Mouse (Mus musculus) forebrain, embryonic 15.5 days (tissue): ENCODE measurements at regions not wholly inside any gene's neighbourhood (a gene's known extent, or its start where the extent isn't known, plus 50 kb on each side); places are given as distances from the start of the nearest gene placed in this dataset.

Source experiments
- ATAC-seq: fragments of 200-750 bp; cut with Nextera tagmentation; replicated peaks from 2 replicates; pipeline ENCODE4 v1.8.0; 2017; ENCODE audit warnings: mild to moderate bottlenecking, moderate TSS enrichment, moderate library complexity
- H3K27ac ChIP-seq: fragments of 300-500 bp; sonication (generic); replicated peaks from 2 replicates; pipeline ENCODE4 v1.5.1; 2015; ENCODE audit warnings: mild to moderate bottlenecking, inconsistent platforms
- H3K27me3 ChIP-seq: fragments of 300-500 bp; sonication (generic); 2 replicates; pipeline ENCODE4 v1.6.1; 2015; ENCODE audit warnings: inconsistent platforms
- H3K36me3 ChIP-seq: fragments of 300-500 bp; sonication (generic); 2 replicates; pipeline ENCODE4 v1.6.1; 2015; ENCODE audit warnings: mild to moderate bottlenecking, inconsistent platforms
- H3K4me1 ChIP-seq: fragments of 300-500 bp; sonication (generic); 2 replicates; pipeline ENCODE4 v1.6.1; 2015; ENCODE audit warnings: inconsistent platforms
- H3K4me2 ChIP-seq: fragments of 300-500 bp; sonication (generic); replicated peaks from 2 replicates; pipeline ENCODE4 v1.6.1; 2015; ENCODE audit warnings: mild to moderate bottlenecking, inconsistent platforms
- H3K4me3 ChIP-seq: fragments of 300-500 bp; sonication (generic); 2 replicates; pipeline ENCODE4 v1.5.1; 2015; ENCODE audit warnings: mild to moderate bottlenecking, inconsistent platforms
- H3K9ac ChIP-seq: fragments of 300-500 bp; sonication (generic); replicated peaks from 2 replicates; pipeline ENCODE4 v1.6.1; 2015; ENCODE audit warnings: mild to moderate bottlenecking, inconsistent platforms
- H3K9me3 ChIP-seq: fragments of 300-500 bp; sonication (generic); 2 replicates; pipeline ENCODE4 v1.6.1; 2016; ENCODE audit warnings: inconsistent platforms
- WGBS: fragments of 180-500 bp; shearing (Covaris S2); methylation state at CpG from one replicate; pipeline ENCODE4 v1.1.7; 2015; ENCODE audit warnings: mixed read lengths; 5-methylcytosine and 5-hydroxymethylcytosine counted together

GRCm38 (mm10) chr12:15986351-15986750 lies 169.6 kb upstream of the Trib2 start:
- Histone ChIP-seq H3K4me3 (no peak overlapping the region), H3K9me3 (no peaks in the 10 kb centered on the region), H3K9ac (no peak overlapping the region), H3K36me3 (no peaks in the 10 kb centered on the region), H3K4me2 (no peak overlapping the region), H3K27ac (no peak overlapping the region), H3K4me1 (no peaks in the 10 kb centered on the region), H3K27me3 (no peaks in the 10 kb centered on the region)
- no peak for ATAC-seq

GRCm38 (mm10) chr12:15985649-15986048 lies 168.9 kb upstream of the Trib2 start:
- H3K9ac ChIP-seq = no peak overlapping the region
- 89% methylated on average over 2 of the region's 2 CpGs for WGBS
- no peaks in the 10 kb centered on the region for H3K4me1 ChIP-seq
- no peak overlapping the region for H3K27ac ChIP-seq
- H3K27me3 ChIP-seq = no peaks in the 10 kb centered on the region
- no peaks in the 10 kb centered on the region for H3K9me3 ChIP-seq
- no peak overlapping the region for H3K4me2 ChIP-seq
- H3K4me3 ChIP-seq = no peak overlapping the region
- ATAC-seq = no peak
- no peaks in the 10 kb centered on the region for H3K36me3 ChIP-seq

DNA sequence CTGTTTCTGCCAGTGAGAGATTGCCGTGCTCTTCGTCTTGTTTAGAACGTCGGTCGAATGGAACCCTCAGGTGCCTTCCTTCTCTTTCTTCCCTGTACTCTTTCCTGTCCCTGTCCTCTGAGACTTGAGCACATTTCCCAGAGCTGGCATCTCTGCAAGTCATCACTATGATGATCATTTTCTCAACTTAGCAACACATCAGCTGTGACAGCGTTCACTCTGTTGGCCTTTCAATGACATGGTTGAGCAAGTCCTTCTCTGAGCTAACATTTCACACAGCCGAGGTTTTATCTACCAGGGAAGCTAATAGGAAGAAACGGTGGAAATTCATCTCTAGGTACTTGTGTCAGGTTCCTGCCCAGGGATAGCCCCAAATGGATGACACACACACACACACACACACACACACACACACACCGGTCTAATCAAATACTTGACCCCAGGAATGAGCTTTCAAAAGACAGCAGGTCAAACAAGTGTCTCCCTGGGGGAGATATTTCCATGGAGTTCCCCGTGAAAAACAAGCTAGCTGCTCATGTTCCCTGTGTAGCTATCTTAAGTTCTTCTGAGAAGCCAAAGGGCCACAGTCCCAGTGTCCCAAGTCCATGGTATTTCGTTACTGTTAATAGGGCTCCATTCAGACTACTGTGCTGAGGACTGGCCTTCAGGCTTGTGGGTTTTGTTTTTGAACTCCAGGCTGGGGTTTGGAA lies 167.0 kb upstream of the Trib2 start:
- ATAC-seq = no peak
- H3K27me3 ChIP-seq = no peaks in the 10 kb centered on the region
- no peak overlapping the region for H3K4me3 ChIP-seq
- H3K9me3 ChIP-seq = no peaks in the 10 kb centered on the region
- H3K9ac ChIP-seq = no peak overlapping the region
- H3K4me1 ChIP-seq = no peaks in the 10 kb centered on the region
- no peak overlapping the region for H3K27ac ChIP-seq
- no peak overlapping the region for H3K4me2 ChIP-seq
- H3K36me3 ChIP-seq = no peaks in the 10 kb centered on the region
- WGBS = 89% methylated on average over 11 of the region's 11 CpGs

DNA sequence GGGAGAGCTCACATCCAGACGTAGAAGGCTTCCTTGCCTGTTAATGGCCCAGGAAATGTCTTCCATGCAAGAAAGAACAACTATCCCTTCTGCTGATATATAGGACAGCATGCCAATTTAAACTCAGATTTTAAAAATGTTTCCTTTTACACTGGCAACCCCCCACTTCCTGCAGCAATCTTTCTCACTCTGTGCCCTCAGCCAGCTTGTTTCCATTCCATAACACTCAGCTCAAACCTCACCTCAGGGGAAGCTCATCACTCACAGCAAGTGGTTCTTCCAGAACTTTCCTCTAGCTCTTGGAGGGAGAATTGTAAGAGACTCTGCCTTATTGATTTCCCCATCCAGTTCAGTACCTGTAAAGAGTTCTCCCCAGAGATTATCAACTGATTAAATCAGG lies 165.0 kb upstream of the Trib2 start:
- H3K4me2 ChIP-seq = no peak overlapping the region
- no peak for ATAC-seq
- WGBS = 53% methylated on average over 1 of the region's 1 CpGs

GRCm38 (mm10) chr12:15979233-15979632 lies 162.5 kb upstream of the Trib2 start:
- H3K9me3 ChIP-seq = no peaks in the 10 kb centered on the region
- no peak for ATAC-seq
- no peak overlapping the region for H3K9ac ChIP-seq
- no peaks in the 10 kb centered on the region for H3K27me3 ChIP-seq
- H3K4me3 ChIP-seq = no peak overlapping the region
- H3K36me3 ChIP-seq = no peaks in the 10 kb centered on the region
- H3K4me1 ChIP-seq = no peaks in the 10 kb centered on the region
- H3K4me2 ChIP-seq = no peak overlapping the region
- no peak overlapping the region for H3K27ac ChIP-seq
- WGBS = 93% methylated on average over 7 of the region's 7 CpGs

More for the DNA sequence above, 165.0 kb upstream of the Trib2 start:
- Histone ChIP-seq H3K9ac (no peak overlapping the region), H3K4me1 (no peaks in the 10 kb centered on the region), H3K27ac (no peak overlapping the region), H3K27me3 (no peaks in the 10 kb centered on the region), H3K9me3 (no peaks in the 10 kb centered on the region), H3K4me3 (no peak overlapping the region), H3K36me3 (no peaks in the 10 kb centered on the region)

DNA sequence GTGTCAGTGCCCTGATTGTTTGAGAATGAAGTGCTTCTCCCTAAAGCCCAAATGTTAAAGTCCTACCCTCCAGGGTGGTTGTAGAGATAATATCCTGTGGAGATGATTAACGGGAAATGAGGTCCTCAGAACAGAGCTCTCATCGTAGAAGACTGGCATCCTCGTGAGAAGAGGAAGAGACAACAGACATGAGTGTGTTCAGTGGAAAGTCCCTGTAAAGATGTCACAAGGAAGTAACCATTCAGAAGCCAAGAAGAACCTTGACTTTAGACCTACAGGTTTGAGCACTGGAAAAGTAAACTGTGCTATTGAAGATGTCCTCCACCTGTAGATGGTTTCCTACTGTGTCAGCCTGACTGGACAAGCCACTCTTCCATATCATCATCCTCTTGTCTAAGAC lies 155.1 kb upstream of the Trib2 start:
- H3K36me3 ChIP-seq = no peaks in the 10 kb centered on the region
- H3K4me3 ChIP-seq = no peak overlapping the region
- H3K9me3 ChIP-seq = no peaks in the 10 kb centered on the region
- WGBS = 94% methylated on average over 3 of the region's 3 CpGs
- ATAC-seq = no peak
- H3K27me3 ChIP-seq = no peaks in the 10 kb centered on the region
- H3K4me2 ChIP-seq = no peak overlapping the region
- H3K9ac ChIP-seq = no peak overlapping the region
- no peaks in the 10 kb centered on the region for H3K4me1 ChIP-seq
- H3K27ac ChIP-seq = no peak overlapping the region

- no peak for ATAC-seq
- Histone ChIP-seq H3K4me3 (no peak overlapping the region), H3K36me3 (no peaks in the 10 kb centered on the region), H3K27me3 (no peaks in the 10 kb centered on the region), H3K9me3 (no peaks in the 10 kb centered on the region), H3K27ac (no peak overlapping the region), H3K4me1 (no peaks in the 10 kb centered on the region), H3K4me2 (no peak overlapping the region), H3K9ac (no peak overlapping the region)
- WGBS = 89% methylated on average over 2 of the region's 2 CpGs
Observed at GRCm38 (mm10) chr12:15970262-15970661, 153.5 kb upstream of the Trib2 start.

GRCm38 (mm10) chr12:15967550-15968102 lies 150.9 kb upstream of the Trib2 start:
- 68% methylated on average over 5 of the region's 5 CpGs for WGBS
- no peak overlapping the region for H3K4me2 ChIP-seq
- H3K36me3 ChIP-seq = no peaks in the 10 kb centered on the region
- no peak overlapping the region for H3K4me3 ChIP-seq
- no peaks in the 10 kb centered on the region for H3K4me1 ChIP-seq
- no peak for ATAC-seq
- no peak overlapping the region for H3K27ac ChIP-seq
- H3K9me3 ChIP-seq = no peaks in the 10 kb centered on the region
- H3K9ac ChIP-seq = no peak overlapping the region
- H3K27me3 ChIP-seq = no peaks in the 10 kb centered on the region

GRCm38 (mm10) chr12:15966631-15967030 lies 149.9 kb upstream of the Trib2 start:
- WGBS = 97% methylated on average over 1 of the region's 1 CpGs
- ATAC-seq = no peak

DNA sequence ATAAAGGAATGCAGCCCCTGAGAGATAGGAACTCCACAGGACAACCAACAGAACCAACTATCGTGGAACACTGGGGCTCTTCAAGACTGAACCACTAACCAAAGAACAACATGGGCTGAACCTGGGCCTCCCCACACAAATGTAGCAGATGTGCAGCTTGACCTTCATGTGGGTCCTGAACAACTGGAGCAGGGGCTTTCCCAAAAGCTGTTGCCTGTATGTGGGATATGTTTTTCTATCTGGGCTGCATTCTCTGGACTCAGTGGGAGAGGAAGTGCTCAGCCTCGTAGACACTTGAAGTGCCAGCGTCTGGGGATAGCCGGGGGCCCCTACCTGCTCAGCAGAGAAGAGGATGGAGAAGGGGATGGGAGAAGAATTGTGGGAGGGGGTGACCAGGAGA lies 149.2 kb upstream of the Trib2 start:
- Histone ChIP-seq H3K36me3 (no peaks in the 10 kb centered on the region), H3K9ac (no peak overlapping the region), H3K27ac (no peak overlapping the region), H3K9me3 (no peaks in the 10 kb centered on the region), H3K4me3 (no peak overlapping the region), H3K4me2 (no peak overlapping the region), H3K4me1 (no peaks in the 10 kb centered on the region), H3K27me3 (no peaks in the 10 kb centered on the region)
- 86% methylated on average over 4 of the region's 4 CpGs for WGBS
- ATAC-seq = no peak

More at GRCm38 (mm10) chr12:15966631-15967030, 149.9 kb upstream of the Trib2 start:
- no peaks in the 10 kb centered on the region for H3K36me3 ChIP-seq
- no peak overlapping the region for H3K9ac ChIP-seq
- H3K9me3 ChIP-seq = no peaks in the 10 kb centered on the region
- no peak overlapping the region for H3K4me3 ChIP-seq
- H3K27ac ChIP-seq = no peak overlapping the region
- H3K4me2 ChIP-seq = no peak overlapping the region
- H3K27me3 ChIP-seq = no peaks in the 10 kb centered on the region
- no peaks in the 10 kb centered on the region for H3K4me1 ChIP-seq

- Histone ChIP-seq H3K27me3 (no peaks in the 10 kb centered on the region), H3K4me1 (no peaks in the 10 kb centered on the region), H3K27ac (no peak overlapping the region), H3K4me3 (no peak overlapping the region), H3K4me2 (no peak overlapping the region), H3K9ac (no peak overlapping the region), H3K9me3 (no peaks in the 10 kb centered on the region), H3K36me3 (no peaks in the 10 kb centered on the region)
- no peak for ATAC-seq
- 95% methylated on average over 4 of the region's 4 CpGs for WGBS
Observed at GRCm38 (mm10) chr12:15964073-15964472, 147.4 kb upstream of the Trib2 start.

- H3K4me3 ChIP-seq = no peak overlapping the region
- no peak overlapping the region for H3K4me2 ChIP-seq
- H3K4me1 ChIP-seq = no peaks in the 10 kb centered on the region
- no peak overlapping the region for H3K9ac ChIP-seq
- no peaks in the 10 kb centered on the region for H3K27me3 ChIP-seq
- H3K9me3 ChIP-seq = no peaks in the 10 kb centered on the region
- no peak overlapping the region for H3K27ac ChIP-seq
- no peaks in the 10 kb centered on the region for H3K36me3 ChIP-seq
- 91% methylated on average over 2 of the region's 2 CpGs for WGBS
- no peak for ATAC-seq
Observed at GRCm38 (mm10) chr12:15961834-15962233, 145.1 kb upstream of the Trib2 start.
